Mouse (Mus musculus): ENCODE results near the gene Gm12355.

DNA sequence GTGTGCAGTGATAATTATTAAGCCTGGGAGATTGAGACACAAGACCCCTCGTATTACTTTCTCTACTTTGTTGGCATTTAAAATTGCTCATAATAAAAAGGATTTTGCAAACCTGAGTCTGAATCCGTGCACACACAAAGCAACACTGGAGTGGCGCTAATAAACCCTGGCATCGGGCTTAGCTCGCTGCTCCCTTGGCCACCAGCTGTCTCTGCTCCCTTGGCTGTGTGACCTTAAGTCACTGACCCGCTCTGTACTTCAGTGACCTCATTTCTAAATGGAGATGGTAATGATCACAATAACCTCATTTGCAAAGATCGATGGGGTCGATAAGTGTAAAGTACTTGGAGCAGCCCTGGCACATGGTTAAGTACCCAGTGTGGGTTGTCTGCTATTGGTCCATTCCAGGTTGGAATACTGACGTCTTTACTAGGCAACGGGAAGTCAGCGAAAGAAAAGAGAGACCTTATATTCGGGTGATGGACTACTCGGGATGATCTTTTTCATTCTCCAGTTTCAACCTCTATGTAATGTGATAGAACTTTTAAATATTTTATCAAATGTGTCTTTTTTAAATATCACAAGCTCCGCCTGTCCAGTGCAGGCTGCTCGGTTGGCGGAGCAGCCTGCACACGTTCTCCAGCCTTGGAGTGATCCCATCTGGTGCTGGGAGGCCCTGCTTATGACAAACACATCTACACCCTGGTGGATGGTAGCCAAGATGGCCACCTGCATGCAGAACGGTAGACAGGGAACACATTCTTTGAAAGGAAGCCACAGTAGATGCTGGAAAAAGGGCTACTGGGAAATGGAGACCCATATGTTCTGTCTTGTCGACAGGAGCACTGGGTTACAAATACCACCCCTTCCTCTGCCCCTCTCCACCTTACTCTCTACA, 34.7 kb downstream of the Gm12355 start:
- TF ChIP-seq CTCF (IDR thresholded peaks at IDR 0.05; ENCODE audit: extremely low read depth, insufficient read depth, insufficient read length, insufficient replicate concordance) (no peak), POLR2A (IDR thresholded peaks at IDR 0.05; ENCODE audit: low read depth, low read length) (no peak)

Data from spleen, adult 2 months (tissue).